Mouse (Mus musculus) inflammation-experienced regulatory T-cells, adult 16 weeks (primary cell): Measurements from ENCODE around the gene Cox7b. TPM values are rescaled to one million over a fixed set of nuclear protein-coding genes. Genes with fewer than 3 reads are reported as not detected.

ENCODE experiments used
- polyA plus RNA-seq: library from polyadenylated mRNA; unstranded; fragments of 100-300 nt; shearing (Covaris generic); gene quantifications from one replicate; pipeline ENCODE4 v1.2.1, GENCODE M21; 2017

Gene Cox7b
- polyA plus RNA-seq: 254 TPM

GRCm38 (mm10) chrX:106015571-106016322 lies at the start of gene Cox7b:
Gene Cox7b (plus strand): TSS chrX:106015700.

GRCm38 (mm10) chrX:106011465-106012159 lies 3.9 kb upstream of the Cox7b start, which contains the start of gene Magt1:
Gene Magt1 (minus strand): TSS chrX:106011906.

GRCm38 (mm10) chrX:106026418-106027342 lies 11.2 kb downstream of the Cox7b start, which contains the start of gene Atp7a:
Gene Atp7a (plus strand): TSS chrX:106027276.

Other genes starting within 250 kb of the Cox7b start
- gene Atrx, start 86.3 kb upstream of the Cox7b start, polyA plus RNA-seq: 290 TPM
- 41.5 TPM for gene Magt1, start 3.8 kb upstream of the Cox7b start, polyA plus RNA-seq
- gene Atp7a, start 11.6 kb downstream of the Cox7b start, polyA plus RNA-seq: 15.8 TPM
- gene Tlr13, start 127.5 kb downstream of the Cox7b start, polyA plus RNA-seq: 0.23 TPM
- 159 TPM for gene Pgk1, start 171.4 kb downstream of the Cox7b start, polyA plus RNA-seq
- gene Taf9b, start 205.5 kb downstream of the Cox7b start, polyA plus RNA-seq: 45.2 TPM
- gene Fnd3c2, start 239.7 kb downstream of the Cox7b start, polyA plus RNA-seq: not detected